Mouse (Mus musculus) naive thymus-derived CD4-positive, alpha-beta T cell, adult 2 months (primary cell): ENCODE measurements at regions not wholly inside any gene's neighbourhood (a gene's known extent, or its start where the extent isn't known, plus 50 kb on each side); places are given as distances from the start of the nearest gene placed in this dataset.

Experiments used
- DNase-seq: peaks from one replicate; pipeline ENCODE4 v3.0.0-alpha.2; 2011; ENCODE audit warnings: low read depth

GRCm38 (mm10) chrX:12837821-12838220, 75.9 kb upstream of the Med14 start:
- DNase-seq = no peak

GRCm38 (mm10) chrX:12834681-12835080, 72.8 kb upstream of the Med14 start:
- DNase-seq = no peak

- no peak for DNase-seq
Measured at GRCm38 (mm10) chrX:12832709-12833108, 70.8 kb upstream of the Med14 start.

DNA sequence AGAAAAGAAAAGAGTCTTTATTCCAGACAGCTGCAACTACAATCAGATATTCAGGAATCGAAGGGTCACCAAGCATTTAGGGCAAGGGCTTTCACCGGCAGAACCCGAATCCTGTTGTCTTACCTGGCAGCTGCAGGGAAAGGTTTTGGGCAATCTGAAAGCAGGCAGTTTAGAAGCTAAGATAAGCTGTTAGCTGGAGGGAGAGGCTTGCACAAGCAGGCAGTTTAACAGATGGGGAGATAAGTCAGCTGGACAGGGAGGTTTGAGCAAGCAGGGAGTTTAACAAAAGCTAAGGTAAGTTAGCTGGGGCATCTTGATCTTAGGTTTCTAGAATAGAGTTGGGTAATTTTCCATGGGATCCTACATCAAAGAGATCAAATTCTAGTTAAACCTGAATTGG, 67.3 kb upstream of the Med14 start:
- no peak for DNase-seq

DNA sequence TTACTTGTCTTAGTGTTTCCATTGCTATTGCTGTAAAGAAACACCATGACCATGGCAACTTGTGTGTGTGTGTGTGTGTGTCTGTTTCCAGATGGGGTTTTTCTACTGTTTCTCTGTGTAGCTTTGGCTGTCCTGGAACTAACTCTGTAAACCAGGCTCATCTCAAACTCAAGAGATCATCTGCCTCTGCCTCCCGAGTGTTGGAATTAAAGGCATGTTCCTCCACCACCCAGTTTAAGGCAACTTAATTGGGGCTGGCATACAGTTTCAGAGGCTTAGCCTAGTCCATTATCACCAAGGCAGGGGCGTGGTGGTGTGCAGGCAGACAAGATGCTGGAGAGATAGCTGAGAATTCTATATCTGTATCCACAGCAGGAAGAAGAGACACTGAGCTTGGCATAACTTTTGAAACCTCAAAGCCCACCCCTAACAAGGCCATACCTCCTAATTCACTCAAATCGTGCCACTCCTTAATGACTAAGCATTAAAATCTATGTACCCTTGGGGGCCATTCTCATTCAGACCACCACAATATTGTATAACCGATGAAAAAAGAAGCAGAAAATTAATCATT, 65.5 kb upstream of the Med14 start:
- no peak for DNase-seq

DNA sequence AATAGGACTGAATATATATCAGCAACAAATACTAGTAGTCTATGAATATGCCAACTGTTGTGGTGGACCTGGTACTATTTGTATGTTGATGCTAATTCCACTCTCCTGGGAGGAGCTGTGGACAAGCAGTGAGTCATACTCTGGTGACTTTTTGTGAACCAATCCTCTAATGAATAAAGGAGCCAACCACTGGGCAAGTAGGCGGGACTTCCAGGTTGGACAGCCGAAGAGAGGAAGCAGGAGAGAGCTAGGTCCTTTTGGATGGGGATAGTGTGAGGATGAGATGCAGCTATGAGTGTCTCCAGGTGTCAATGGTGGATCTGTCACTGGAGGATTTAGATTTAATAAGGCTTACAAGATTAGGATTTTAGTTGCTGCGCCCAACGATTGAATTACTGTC, 64.8 kb upstream of the Med14 start:
- no peak for DNase-seq

- no peak for DNase-seq
Measured at GRCm38 (mm10) chrX:12825262-12825661, 63.4 kb upstream of the Med14 start.

GRCm38 (mm10) chrX:12824497-12824896, 62.6 kb upstream of the Med14 start:
- DNase-seq = no peak

DNA sequence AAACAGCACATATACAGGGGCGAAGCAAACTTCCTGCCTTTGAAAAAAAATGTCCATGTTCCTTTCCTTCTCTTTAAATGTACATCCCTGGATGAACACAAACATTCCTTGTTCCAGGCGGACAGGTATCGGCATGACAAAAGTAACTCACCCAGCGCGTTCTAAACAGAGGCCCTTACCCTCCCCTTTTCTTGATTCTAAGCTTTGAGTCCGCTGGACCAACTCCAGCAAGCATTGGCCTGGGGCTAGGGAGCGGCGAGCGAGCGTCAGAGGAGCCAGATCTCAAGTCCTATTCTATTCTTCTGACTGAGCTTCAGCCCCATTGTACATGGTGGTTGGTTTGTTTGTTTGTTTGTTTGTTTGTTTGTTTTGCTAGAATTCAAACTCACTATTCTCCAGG, 60.9 kb upstream of the Med14 start:
- no peak for DNase-seq

GRCm38 (mm10) chrX:12813083-12813660, 51.3 kb upstream of the Med14 start:
- DNase-seq = no peak
